Mouse (Mus musculus) thymus, adult 2 months (tissue): Measurements from ENCODE around the gene Maz. TPM values are rescaled to one million over a fixed set of nuclear protein-coding genes. Genes with fewer than 3 reads are reported as not detected.

Source experiments
- DNase-seq: peaks from one replicate; pipeline ENCODE4 v3.0.0; 2021
- H3K27ac ChIP-seq: fragments of 200-500 bp; 2 replicates; pipeline ENCODE4 v1.5.1; 2012; ENCODE audit warnings: low read length, control low read depth; ENCODE audit not compliant: control insufficient read depth, insufficient read depth
- H3K27me3 ChIP-seq: fragments of 200-500 bp; 2 replicates; pipeline ENCODE4 v1.6.1; 2012; ENCODE audit warnings: mild to moderate bottlenecking, low read length, moderate library complexity, mixed read lengths; ENCODE audit not compliant: control insufficient read depth, insufficient read depth
- H3K36me3 ChIP-seq: fragments of 200-500 bp; 2 replicates; pipeline ENCODE4 v1.6.1; 2012; ENCODE audit warnings: mild to moderate bottlenecking, low read length, moderate library complexity; ENCODE audit not compliant: control insufficient read depth, insufficient read depth
- H3K4me1 ChIP-seq: fragments of 200-500 bp; replicated peaks from 2 replicates; pipeline ENCODE4 v1.6.1; 2012; ENCODE audit warnings: low read length; ENCODE audit not compliant: control insufficient read depth, insufficient read depth
- H3K4me3 ChIP-seq: fragments of 200-500 bp; 2 replicates; pipeline ENCODE4 v1.5.1; 2012; ENCODE audit warnings: mild to moderate bottlenecking, low read length, control low read depth, moderate library complexity; ENCODE audit not compliant: control insufficient read depth, insufficient read depth
- CTCF ChIP-seq: fragments of 200-500 bp; IDR thresholded peaks from 2 replicates; pipeline ENCODE4 v1.5.1; 2012; ENCODE audit warnings: mild to moderate bottlenecking, control low read depth, low read length, moderate library complexity, borderline replicate concordance; ENCODE audit not compliant: control insufficient read depth, poor library complexity, insufficient read depth; ENCODE audit errors: extremely low read depth
- POLR2A ChIP-seq: fragments of 200-500 bp; IDR thresholded peaks from 2 replicates; pipeline ENCODE4 v1.6.1; 2012; ENCODE audit warnings: mild to moderate bottlenecking, low read length, control low read depth, moderate library complexity; ENCODE audit not compliant: control insufficient read depth, poor library complexity, insufficient read depth; ENCODE audit errors: extremely low read depth
- WGBS: fragments of 180-500 bp; shearing (Covaris S2); methylation state at CpG from one replicate; pipeline ENCODE4 v1.1.7; 2018; 5-methylcytosine and 5-hydroxymethylcytosine counted together
- polyA plus RNA-seq: library from polyadenylated mRNA; depleted of rRNA; stranded (reverse); fragments of >200 nt; gene quantifications from 2 replicates; pipeline ENCODE4 v1.2.3, GENCODE M21; 2012

The Maz gene
- polyA plus RNA-seq, 1 experiment, result 954 TPM

- no peaks in the 10 kb centered on the region; the same call in 1 of the 2 replicates for H3K36me3 ChIP-seq
These were observed 30.4 kb downstream of the Maz start for GRCm38 (mm10) chr7:126996449-126996848.

GRCm38 (mm10) chr7:126988816-126989215 lies 38.0 kb downstream of the Maz start:
- TF ChIP-seq POLR2A (no peak), CTCF (no peak)
- 71% methylated on average over 8 of the region's 8 CpGs for WGBS
- no peak for DNase-seq

More at GRCm38 (mm10) chr7:126996449-126996848, 30.4 kb downstream of the Maz start:
- no peak for DNase-seq
- no peak for TF ChIP-seq POLR2A
- no peak for TF ChIP-seq CTCF
- H3K27me3 ChIP-seq, result no peaks in the 10 kb centered on the region
- 87% methylated on average over 4 of the region's 4 CpGs for WGBS
- H3K4me3 ChIP-seq, result no peak overlapping the region
- no peak overlapping the region for H3K27ac ChIP-seq
- H3K4me1 ChIP-seq, result peaks cover 5% of the 10 kb centered on the region; the same call in 1 of the 2 replicates

DNA sequence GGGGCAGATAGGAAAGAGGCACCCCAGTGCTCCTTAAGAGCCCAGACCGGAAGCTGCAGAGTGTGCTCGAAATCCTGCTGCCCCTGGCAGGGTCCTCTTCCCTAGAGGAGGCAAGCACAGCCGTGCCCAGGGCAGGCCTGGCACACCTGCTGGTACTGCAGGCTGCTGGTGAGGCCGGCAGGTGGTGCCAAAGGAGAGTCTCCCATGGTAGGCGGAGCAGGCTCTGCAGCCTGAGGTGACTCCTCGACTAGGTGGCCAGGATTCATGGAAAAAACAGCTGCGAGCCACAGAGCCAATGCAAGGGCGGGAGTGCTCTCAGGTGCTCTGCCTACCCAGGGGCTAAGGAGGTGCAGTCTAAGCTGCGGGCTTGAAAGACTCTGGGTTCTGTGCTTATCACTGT lies 40.5 kb downstream of the Maz start:
- no peaks in the 10 kb centered on the region for H3K27me3 ChIP-seq
- 53% methylated on average over 9 of the region's 9 CpGs for WGBS
- H3K4me1 ChIP-seq, result peaks cover 7% of the 10 kb centered on the region
- no peak overlapping the region for H3K4me3 ChIP-seq
- H3K27ac ChIP-seq, result no peak overlapping the region
- TF ChIP-seq CTCF (peak; percentile 83; the same call in 1 of the 2 replicates), POLR2A (no peak)
- no peaks in the 10 kb centered on the region for H3K36me3 ChIP-seq
- DNase-seq, result peak; percentile 57

More at GRCm38 (mm10) chr7:126988816-126989215, 38.0 kb downstream of the Maz start:
- Histone ChIP-seq H3K4me1 (peaks cover 7% of the 10 kb centered on the region), H3K4me3 (no peak overlapping the region), H3K36me3 (no peaks in the 10 kb centered on the region), H3K27me3 (no peaks in the 10 kb centered on the region), H3K27ac (no peak overlapping the region)

DNA sequence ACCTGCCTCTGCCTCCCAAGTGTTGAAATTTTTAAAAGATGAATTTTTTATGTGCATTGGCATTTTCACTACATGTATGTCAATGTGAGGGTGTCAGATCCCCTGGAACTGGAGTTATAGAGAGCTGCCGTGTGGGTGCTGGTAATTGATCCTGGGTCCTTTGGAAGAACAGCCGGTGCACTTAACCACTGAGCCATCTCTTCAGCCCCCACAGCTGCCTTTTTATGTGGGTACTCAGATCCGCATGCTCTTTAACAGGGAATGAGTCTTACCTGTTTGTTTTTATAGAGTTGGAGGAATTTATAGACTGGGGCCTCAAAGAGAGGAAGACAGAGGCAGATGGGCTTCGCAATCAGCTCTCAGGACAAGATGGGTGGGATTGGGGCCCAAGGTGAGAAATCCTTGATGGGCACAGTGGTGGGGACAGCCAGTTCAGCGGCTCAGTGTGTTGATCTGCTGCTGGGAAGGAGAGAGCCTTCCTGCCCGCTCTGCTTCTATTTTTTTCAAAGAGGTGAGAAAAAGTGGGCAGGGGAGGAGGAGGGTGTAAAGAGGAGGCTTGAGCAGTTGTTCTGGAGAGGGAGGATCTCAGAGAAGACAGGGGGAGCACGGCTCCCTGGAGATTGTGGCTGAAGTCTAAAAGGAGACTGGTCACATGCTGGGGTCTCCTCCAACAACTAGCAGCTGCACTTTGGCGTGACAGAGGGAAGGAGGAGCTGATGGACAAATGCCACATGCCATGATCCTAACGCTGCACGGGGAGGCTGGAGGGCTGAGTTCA lies 42.0 kb downstream of the Maz start:
- no peak for TF ChIP-seq CTCF
- no peak for TF ChIP-seq POLR2A
- no peak for DNase-seq
- Histone ChIP-seq H3K4me3 (no peak overlapping the region), H3K27ac (no peak overlapping the region), H3K36me3 (peaks cover 7% of the 10 kb centered on the region), H3K27me3 (no peaks in the 10 kb centered on the region), H3K4me1 (peaks cover 7% of the 10 kb centered on the region)
- 84% methylated on average over 10 of the region's 10 CpGs for WGBS

DNA sequence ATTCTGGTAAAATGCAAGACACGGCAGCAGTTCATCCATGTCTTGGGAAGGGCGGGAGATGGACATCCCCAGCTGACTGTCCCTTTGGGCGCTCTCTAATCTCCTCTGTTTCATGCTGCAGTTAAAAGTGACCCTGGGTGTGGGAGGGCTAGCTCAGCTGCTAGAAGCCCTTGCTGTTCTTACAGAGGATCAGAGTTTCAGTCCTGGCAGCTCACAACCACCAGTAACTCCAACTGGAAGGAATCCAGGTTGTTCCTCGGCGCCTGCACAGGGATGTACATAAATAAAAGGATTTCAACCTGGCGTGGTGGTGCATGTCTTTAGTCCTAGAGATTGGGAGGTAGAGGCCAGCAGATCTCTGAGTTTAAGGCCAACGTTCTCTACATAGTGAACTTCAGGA lies 43.7 kb downstream of the Maz start:
- Histone ChIP-seq H3K4me1 (peaks cover 13% of the 10 kb centered on the region), H3K4me3 (no peak overlapping the region), H3K27ac (no peak overlapping the region), H3K36me3 (peaks cover 20% of the 10 kb centered on the region), H3K27me3 (no peaks in the 10 kb centered on the region)
- DNase-seq, result no peak
- TF ChIP-seq POLR2A (no peak), CTCF (no peak)
- WGBS, result 91% methylated on average over 7 of the region's 7 CpGs

GRCm38 (mm10) chr7:126982054-126982453 lies 44.8 kb downstream of the Maz start:
- Histone ChIP-seq H3K4me1 (peaks cover 16% of the 10 kb centered on the region), H3K36me3 (peaks cover 23% of the 10 kb centered on the region), H3K4me3 (no peak overlapping the region), H3K27me3 (no peaks in the 10 kb centered on the region), H3K27ac (no peak overlapping the region)
- DNase-seq, result no peak
- WGBS, result 90% methylated on average over 4 of the region's 4 CpGs
- TF ChIP-seq POLR2A (no peak), CTCF (no peak)
